Mouse (Mus musculus) G1E (cell line): ENCODE measurements at regions not wholly inside any gene's neighbourhood (a gene's known extent, or its start where the extent isn't known, plus 50 kb on each side); places are given as distances from the start of the nearest gene placed in this dataset.

Experiments
- ATAC-seq: 2 replicates; pipeline ENCODE4 v1.8.0; 2016; ENCODE audit warnings: mild to moderate bottlenecking; ENCODE audit not compliant: insufficient number of reproducible peaks, poor library complexity, low FRiP score, severe bottlenecking; ENCODE audit errors: extremely low read depth
- DNase-seq: peaks from one replicate; pipeline ENCODE4 v3.0.0; 2012; ENCODE audit warnings: low spot score
- H3K27me3 ChIP-seq: 2 replicates; pipeline ENCODE4 v1.6.1; 2012; ENCODE audit warnings: mild to moderate bottlenecking, low read length, inconsistent platforms; ENCODE audit not compliant: insufficient read depth
- H3K36me3 ChIP-seq: replicated peaks from 2 replicates; pipeline ENCODE3; 2012; ENCODE audit warnings: mild to moderate bottlenecking, inconsistent platforms
- H3K4me1 ChIP-seq: 2 replicates; pipeline ENCODE4 v1.6.1; 2012; ENCODE audit warnings: low read depth, low read length, inconsistent platforms, mixed read lengths; ENCODE audit not compliant: insufficient read depth
- H3K4me3 ChIP-seq: 2 replicates; pipeline ENCODE4 v1.5.1; 2012; ENCODE audit warnings: low read depth, mild to moderate bottlenecking, inconsistent platforms, low read length, moderate library complexity, mixed read lengths
- H3K9me3 ChIP-seq: replicated peaks from 2 replicates; pipeline ENCODE4 v1.6.1; 2012; ENCODE audit warnings: inconsistent platforms
- CTCF ChIP-seq: IDR thresholded peaks from 2 replicates; pipeline ENCODE4 v1.5.1; 2012; ENCODE audit warnings: low read depth, low read length, inconsistent platforms, mixed read lengths
- GATA1 ChIP-seq: IDR thresholded peaks from 2 replicates; pipeline ENCODE4 v1.6.1; 2012; ENCODE audit warnings: borderline replicate concordance, low read length, inconsistent platforms, mixed read lengths
- GATA2 ChIP-seq: IDR thresholded peaks from 2 replicates; pipeline ENCODE4 v1.6.1; 2012; ENCODE audit warnings: low read depth, low read length, inconsistent platforms, borderline replicate concordance
- POLR2AphosphoS5 ChIP-seq: IDR thresholded peaks from 2 replicates; pipeline ENCODE4 v1.6.1; 2012; ENCODE audit warnings: low read depth, low read length, inconsistent platforms; ENCODE audit not compliant: insufficient replicate concordance
- TAL1 ChIP-seq: conservative IDR thresholded peaks from 2 replicates; pipeline ENCODE4 v1.6.1; 2012; ENCODE audit warnings: low read depth, low read length, inconsistent platforms, mixed read lengths

- no peaks in the 10 kb centered on the region for H3K9me3 ChIP-seq
- no peaks in the 10 kb centered on the region for H3K4me1 ChIP-seq
- TF ChIP-seq GATA2 (no peak), POLR2AphosphoS5 (no peak), TAL1 (no peak)
- DNase-seq (no peak), ATAC-seq (no peak)
- no peaks in the 10 kb centered on the region for H3K27me3 ChIP-seq
- H3K36me3 ChIP-seq, result no peaks in the 10 kb centered on the region
- H3K4me3 ChIP-seq, result no peak overlapping the region
These were observed 102.0 kb upstream of the Ednra start for GRCm38 (mm10) chr8:77826255-77826654.

- no peaks in the 10 kb centered on the region for H3K36me3 ChIP-seq
- DNase-seq (no peak), ATAC-seq (no peak)
- TF ChIP-seq CTCF (no peak), GATA1 (no peak), POLR2AphosphoS5 (no peak), TAL1 (no peak), GATA2 (no peak)
- no peaks in the 10 kb centered on the region for H3K27me3 ChIP-seq
- no peak overlapping the region for H3K4me3 ChIP-seq
- H3K4me1 ChIP-seq, result no peaks in the 10 kb centered on the region
- no peaks in the 10 kb centered on the region for H3K9me3 ChIP-seq
These were observed 103.8 kb upstream of the Ednra start for GRCm38 (mm10) chr8:77828079-77828478.

DNA sequence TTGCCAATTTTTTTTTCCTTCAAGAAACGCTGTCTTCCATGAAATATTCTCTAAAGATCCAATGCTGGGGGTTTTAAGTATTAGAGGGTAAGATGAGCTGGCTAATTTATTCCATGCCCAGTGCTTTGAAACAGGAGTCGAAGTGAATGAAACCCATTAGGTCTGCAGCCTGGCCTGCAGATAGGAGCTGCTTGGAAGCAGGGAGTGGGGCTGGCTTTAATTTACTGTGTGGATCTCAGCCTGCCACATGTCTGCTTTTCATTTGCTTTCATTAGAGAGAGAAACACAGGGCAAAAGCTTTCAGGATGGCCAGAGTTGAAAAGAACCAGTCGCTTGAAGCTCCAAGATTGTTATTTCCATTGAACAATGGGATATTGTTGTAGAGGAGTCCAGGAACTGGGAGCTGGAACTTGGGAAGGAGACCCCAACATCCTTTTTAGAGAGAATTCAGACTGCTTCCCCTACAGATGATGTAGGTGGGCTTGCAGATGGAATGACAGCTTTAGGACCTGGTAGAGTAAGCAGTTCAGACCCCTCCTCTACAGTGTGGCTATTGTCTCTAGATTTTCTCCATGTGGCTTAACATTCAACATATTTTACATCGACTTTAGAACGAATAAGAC is 105.0 kb upstream of the Ednra start:
- no peak overlapping the region for H3K4me3 ChIP-seq
- no peak for DNase-seq
- ATAC-seq, result no peak
- no peaks in the 10 kb centered on the region for H3K9me3 ChIP-seq
- no peaks in the 10 kb centered on the region for H3K36me3 ChIP-seq
- H3K27me3 ChIP-seq, result no peaks in the 10 kb centered on the region
- H3K4me1 ChIP-seq, result no peaks in the 10 kb centered on the region
- no peak for TF ChIP-seq POLR2AphosphoS5
- TF ChIP-seq GATA2, result no peak
- no peak for TF ChIP-seq TAL1
- no peak for TF ChIP-seq GATA1
- no peak for TF ChIP-seq CTCF

DNA sequence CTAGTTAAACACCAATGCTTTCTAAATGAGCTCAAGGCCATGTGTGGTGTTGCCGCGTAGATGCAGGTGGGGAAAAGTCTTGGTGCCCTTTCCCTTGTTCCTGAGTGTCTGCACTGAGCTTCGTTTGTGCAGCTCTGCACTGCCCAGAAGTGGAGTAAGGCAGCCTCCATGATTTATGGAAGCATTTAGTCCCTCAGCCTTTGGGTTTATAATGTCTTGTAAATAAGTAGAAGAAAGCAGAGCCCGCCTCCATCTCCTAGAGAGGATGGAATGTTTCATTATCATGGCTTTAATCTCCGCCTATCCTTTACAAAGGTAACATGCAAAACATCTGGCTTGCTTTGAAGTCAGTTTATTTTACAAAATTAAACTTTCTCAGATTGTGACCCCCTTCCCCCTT is 105.5 kb upstream of the Ednra start:
- no peaks in the 10 kb centered on the region for H3K4me1 ChIP-seq
- H3K9me3 ChIP-seq, result no peaks in the 10 kb centered on the region
- no peak for ATAC-seq

DNA sequence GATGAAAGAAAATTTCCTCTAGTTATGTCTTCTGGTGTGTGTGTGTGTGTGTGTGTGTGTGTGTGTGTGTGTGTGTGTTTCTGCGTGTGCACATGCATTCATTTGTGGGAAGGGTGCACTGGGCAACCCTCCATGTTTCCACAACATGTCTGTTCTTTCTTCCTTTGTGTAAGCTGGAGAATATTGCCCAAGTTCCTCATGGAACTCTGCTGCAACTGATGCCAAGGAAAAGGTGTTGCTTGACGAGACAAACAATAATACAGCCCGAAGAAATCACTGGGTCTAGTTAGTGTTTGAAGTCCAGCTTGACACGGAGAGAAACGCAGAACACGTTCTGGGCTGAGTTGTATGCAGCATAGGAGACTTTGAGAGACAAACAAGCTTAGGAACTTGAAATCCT is 110.0 kb upstream of the Ednra start:
- no peak for ATAC-seq
- Histone ChIP-seq H3K4me3 (no peak overlapping the region), H3K4me1 (no peaks in the 10 kb centered on the region)

More for the DNA sequence above, 105.5 kb upstream of the Ednra start:
- Histone ChIP-seq H3K36me3 (no peaks in the 10 kb centered on the region), H3K4me3 (no peak overlapping the region), H3K27me3 (no peaks in the 10 kb centered on the region)
- TF ChIP-seq CTCF (no peak), GATA1 (no peak), POLR2AphosphoS5 (no peak), GATA2 (no peak), TAL1 (no peak)
- DNase-seq, result no peak

DNA sequence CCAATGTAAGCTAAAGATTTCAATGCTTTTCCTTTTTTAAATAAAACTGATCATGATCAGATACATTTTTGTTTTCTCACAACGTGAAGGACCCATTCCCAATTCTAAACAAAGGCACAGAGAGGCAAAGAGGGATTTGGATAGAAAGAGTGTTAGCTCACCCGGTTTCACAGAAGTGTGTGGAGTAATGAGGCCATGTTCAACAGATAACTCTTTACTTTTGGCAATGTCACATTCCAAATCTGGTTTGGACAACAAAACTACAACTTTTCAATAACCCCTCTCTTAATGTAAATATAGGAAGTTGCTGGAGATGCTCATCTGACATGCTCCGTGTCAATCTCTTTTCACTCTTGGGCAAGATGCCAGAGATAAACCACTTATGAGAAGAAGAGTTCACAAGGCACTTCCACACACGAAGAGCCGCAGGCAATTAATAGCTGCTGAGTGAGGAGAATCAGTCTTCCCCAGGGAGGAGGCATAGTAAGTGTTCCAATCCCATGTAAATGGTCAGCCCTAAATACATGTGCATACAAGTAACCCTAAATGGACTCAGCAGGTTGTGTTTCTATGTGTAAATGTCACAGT is 112.7 kb upstream of the Ednra start:
- Histone ChIP-seq H3K36me3 (no peaks in the 10 kb centered on the region), H3K27me3 (no peaks in the 10 kb centered on the region), H3K4me1 (no peaks in the 10 kb centered on the region), H3K9me3 (peaks cover 6% of the 10 kb centered on the region), H3K4me3 (no peak overlapping the region)
- ATAC-seq, result no peak
- no peak for DNase-seq
- TF ChIP-seq GATA1 (no peak), CTCF (no peak), POLR2AphosphoS5 (no peak), TAL1 (no peak), GATA2 (no peak)

More for the DNA sequence above, 110.0 kb upstream of the Ednra start:
- no peaks in the 10 kb centered on the region for H3K36me3 ChIP-seq
- H3K9me3 ChIP-seq, result no peaks in the 10 kb centered on the region
- no peak for DNase-seq
- TF ChIP-seq GATA1, result no peak
- TF ChIP-seq GATA2, result no peak
- TF ChIP-seq CTCF, result no peak
- H3K27me3 ChIP-seq, result no peaks in the 10 kb centered on the region

DNA sequence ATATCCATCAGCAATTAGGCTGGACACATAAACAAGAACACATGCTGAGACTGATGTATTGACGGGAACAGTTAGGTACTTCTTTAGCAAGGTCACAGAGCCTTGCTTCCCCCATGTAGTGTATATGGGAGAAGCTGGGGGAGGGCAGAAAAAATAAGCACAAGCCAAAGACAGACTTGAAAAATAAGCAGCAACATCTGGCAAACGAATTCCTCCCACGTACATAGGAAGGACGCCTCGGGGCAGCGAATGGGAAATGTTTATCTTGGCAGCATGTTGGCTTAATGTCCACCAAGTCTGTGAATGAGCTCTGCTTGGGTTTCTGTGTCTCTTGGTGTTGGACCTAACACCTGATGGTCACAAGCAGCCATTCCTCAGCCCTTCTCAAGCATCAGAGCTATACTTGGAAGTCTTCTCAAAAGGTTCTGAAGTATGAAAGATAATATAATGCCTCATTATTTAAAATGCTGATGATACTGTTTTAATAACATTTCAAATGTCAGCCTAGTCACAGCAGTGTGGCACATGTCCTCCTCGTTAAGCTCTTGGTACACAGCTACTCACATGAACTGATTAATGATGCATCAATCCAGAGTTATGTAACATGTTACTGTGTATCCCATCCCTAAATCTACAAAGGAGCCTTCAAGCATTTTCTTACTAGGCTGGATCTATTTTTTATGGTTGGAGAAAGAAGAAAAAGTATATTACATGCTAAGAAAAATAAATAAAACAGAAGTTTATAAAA is 118.3 kb upstream of the Ednra start:
- Histone ChIP-seq H3K36me3 (no peaks in the 10 kb centered on the region), H3K4me3 (no peak overlapping the region), H3K4me1 (no peaks in the 10 kb centered on the region), H3K9me3 (peaks cover 6% of the 10 kb centered on the region), H3K27me3 (no peaks in the 10 kb centered on the region)
- no peak for TF ChIP-seq TAL1
- no peak for TF ChIP-seq POLR2AphosphoS5
- no peak for TF ChIP-seq CTCF
- TF ChIP-seq GATA2, result no peak
- no peak for TF ChIP-seq GATA1
- ATAC-seq (no peak), DNase-seq (no peak)
